In the genomic region with DNA sequence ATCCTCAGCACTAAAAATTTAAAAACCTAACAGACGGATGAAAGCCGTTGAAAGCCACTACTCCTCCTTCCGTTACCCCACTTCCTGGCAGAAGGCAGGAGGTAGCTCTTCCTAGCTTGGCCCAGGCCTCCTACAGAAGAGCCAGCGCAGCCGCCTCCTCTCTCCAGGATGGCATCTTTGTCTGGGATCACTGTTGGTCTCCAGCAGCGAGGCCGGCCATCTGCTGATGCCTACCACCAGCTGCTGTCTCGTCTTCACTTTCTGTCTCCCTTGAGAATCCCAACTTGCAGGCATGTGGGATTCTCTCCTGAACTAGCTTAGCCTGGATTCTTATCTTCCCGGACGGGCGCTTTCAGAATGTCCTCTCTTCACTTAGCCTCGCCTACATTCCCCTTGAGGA, we compare ENCODE assay signal across 11 mouse cellular contexts.
DNase-seq lines count a peak whose midpoint lies in the region; ATAC-seq and TF ChIP-seq lines count a peak whose summit lies in the region.
"Had no signal": no experiment of that assay in that cellular context is flagged by ENCODE, and none has a peak within 500 bp of the region (broad histone marks: within the 10 kb centered on the region; RNA-seq: fewer than 3 reads in every experiment).

No protein-coding gene starts in this region.

- no peaks in the 10 kb centered on the region for H3K27me3 ChIP-seq in CH12.LX (replicated peaks)
- H3K27me3 ChIP-seq: hindbrain, embryonic 15.5 days had no signal

- peak; percentile 68; the same call in 1 of the 2 replicates for ATAC-seq in cerebellum, adult (ENCODE audit: insufficient number of reproducible peaks, low FRiP score, low TSS enrichment)

- H3K4me2 ChIP-seq in CH12.LX (ENCODE audit: insufficient read depth, low read depth, poor library complexity, severe bottlenecking), result 0 out of 2 replicates have a peak overlapping the region, but pooled peaks have one; percentile 90
- H3K4me2 ChIP-seq: hindbrain, embryonic 15.5 days; midbrain, embryonic 11.5 days had no signal

- TF ChIP-seq POLR2A in CH12.LX (IDR thresholded peaks at IDR 0.05; ENCODE audit: low read depth, low read length), result no peak

- intact Hi-C loops in left cerebral cortex, postnatal 14 days (cut with DNase I), result loop anchor here (5.0 kb wide), 1 partner anchor 160 kb away; a partner anchor contains a TSS
- intact Hi-C loops in heart, postnatal 36 days (cut with DNase I), result no loop called here

- H3K9ac ChIP-seq in CH12.LX (ENCODE audit: insufficient read depth, low read depth), result no peak overlapping the region
- H3K9ac ChIP-seq: hindbrain, embryonic 15.5 days had no signal

- dilution Hi-C loops in CH12.LX (cut with MboI; ENCODE audit: extremely low pct_ligation_motif_present, extremely low pct_unique_long_range_greater_than_20kb, low sequenced_read_pairs), result no loop called here

- H3K27ac ChIP-seq in CH12.LX (ENCODE audit: insufficient read depth, low read depth), result no peak overlapping the region
- H3K27ac ChIP-seq: hindbrain, embryonic 15.5 days had no signal

- peaks cover 7 to 13% of the 10 kb centered on the region in 2 experiments for H3K4me1 ChIP-seq in CH12.LX (ENCODE audit: control insufficient read depth in 1 of 2, insufficient read depth in 2 of 2)

- TF ChIP-seq EP300 in CH12.LX (IDR thresholded peaks at IDR 0.05; ENCODE audit: low read length), result no peak

- in situ Hi-C loops in CH12.LX (cut with MboI; ENCODE audit: low pct_ligation_motif_present, low pct_unique_long_range_greater_than_20kb, low sequenced_read_pairs), result no loop called here

- no peak for DNase-seq in CH12.LX (ENCODE audit: extremely low read depth)
- peak; percentile 43 to 44 for DNase-seq in frontal cortex, postnatal 10 days (ENCODE audit: low spot score in 2 of 2)
- DNase-seq in left cerebral cortex, postnatal 14 days (ENCODE audit: low spot score in 2 of 2), result peak; percentile 48 to 65
- DNase-seq in spleen, adult 18-20 months, result no peak
- DNase-seq in embryo, embryonic 11 days, result no peak
- DNase-seq in heart, postnatal 36 days, result no peak
- DNase-seq in kidney, adult 8-10 months, result no peak
- DNase-seq: lung, adult 2 months had no signal

- H3K79me2 ChIP-seq in CH12.LX (replicated peaks; ENCODE audit: control insufficient read depth, extremely low read depth, insufficient read depth, poor library complexity, severe bottlenecking), result no peaks in the 10 kb centered on the region

- no peak for TF ChIP-seq CTCF in CH12.LX (conservative IDR thresholded peaks at IDR 0.05 in 1 of 2, IDR thresholded peaks at IDR 0.05 in 1 of 2; ENCODE audit: low read depth in 2 of 2, low read length in 2 of 2)

- H3K36me3 ChIP-seq in CH12.LX (replicated peaks in 1 of 2; ENCODE audit: control insufficient read depth in 1 of 2, insufficient read depth in 1 of 2, low read length in 1 of 2), result no peaks in the 10 kb centered on the region
- H3K36me3 ChIP-seq: hindbrain, embryonic 15.5 days had no signal

- no peak for TF ChIP-seq RAD21 in CH12.LX (IDR thresholded peaks at IDR 0.05; ENCODE audit: low read depth, low read length)

- no peak overlapping the region for H3K4me3 ChIP-seq in CH12.LX (replicated peaks in 1 of 3; ENCODE audit: low read depth in 2 of 3, low read length in 2 of 3, poor library complexity in 1 of 3)
- H3K4me3 ChIP-seq: hindbrain, embryonic 15.5 days had no signal

- peaks cover 2% of the 10 kb centered on the region for H3K9me3 ChIP-seq in CH12.LX (replicated peaks; ENCODE audit: low read length)
- H3K9me3 ChIP-seq: hindbrain, embryonic 15.5 days had no signal

TF ChIP-seq in CH12.LX, 34 proteins besides CTCF, POLR2A, EP300 and RAD21:
- TF ChIP-seq USF1 (IDR thresholded peaks at IDR 0.05; ENCODE audit: low read depth, low read length), result no peak
- no peak for TF ChIP-seq MAFK (IDR thresholded peaks at IDR 0.05; ENCODE audit: insufficient replicate concordance, low read length)
- TF ChIP-seq ETS1 (conservative IDR thresholded peaks at IDR 0.05; ENCODE audit: low read depth, low read length), result no peak
- no peak for TF ChIP-seq JUN (IDR thresholded peaks at IDR 0.05; ENCODE audit: insufficient read depth, low read depth, low read length)
- no peak for TF ChIP-seq MYC (IDR thresholded peaks at IDR 0.05; ENCODE audit: low read depth, low read length)
- TF ChIP-seq UBTF (IDR thresholded peaks at IDR 0.05; ENCODE audit: low read depth, low read length), result no peak

Comparison
In these comparisons a context has a peak if more than half of its experiments do, and no peak if none do; other contexts are left out.
1. DNase-seq: peak in frontal cortex, postnatal 10 days (2 of 2) and left cerebral cortex, postnatal 14 days (2 of 2); none in CH12.LX (single experiment), spleen, adult 18-20 months (0 of 2), embryo, embryonic 11 days (single experiment), heart, postnatal 36 days (0 of 2) and kidney, adult 8-10 months (0 of 2).